Mouse (Mus musculus) inflammation-experienced regulatory T-cells, adult 6 months (primary cell): ENCODE measurements around the gene Pdzd2. TPM values are rescaled to one million over a fixed set of nuclear protein-coding genes. Genes with fewer than 3 reads are reported as not detected.

Experiments
- ATAC-seq: one replicate; pipeline ENCODE4 v1.8.0; 2017
- polyA plus RNA-seq, 3 experiments: library from polyadenylated mRNA; unstranded; fragments of 100-300 nt; shearing (Covaris generic); gene quantifications; one replicate each; pipeline ENCODE4 v1.2.1; 2017

Gene Pdzd2
- polyA plus RNA-seq, 3 experiments from 2014 or later, result 0.34 to 0.46 (median 0.40) TPM

DNA sequence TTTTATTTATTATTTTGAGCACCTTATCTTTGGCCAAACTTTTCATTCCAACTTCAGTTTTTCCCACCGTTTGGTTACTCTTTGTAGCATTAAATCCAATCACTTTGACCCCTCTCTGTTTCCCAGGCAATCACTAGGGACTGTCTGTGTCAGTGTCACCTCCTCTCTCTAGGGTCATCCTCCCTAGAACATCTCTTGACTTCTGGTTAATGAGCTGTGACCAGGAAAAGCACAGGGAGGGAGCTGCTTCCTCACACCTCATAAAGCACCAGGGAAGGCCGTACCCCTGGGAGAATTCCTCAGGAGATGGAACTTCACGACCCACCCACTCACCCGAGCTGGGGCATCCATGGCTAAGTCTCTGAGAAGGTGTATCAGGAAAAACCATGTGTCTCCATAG is 168.6 kb downstream of the Pdzd2 start:
- no peak for ATAC-seq

- no peak for ATAC-seq
Observed at GRCm38 (mm10) chr15:12566637-12567440, 172.9 kb downstream of the Pdzd2 start.

GRCm38 (mm10) chr15:12565281-12565680 is 174.4 kb downstream of the Pdzd2 start:
- no peak for ATAC-seq

DNA sequence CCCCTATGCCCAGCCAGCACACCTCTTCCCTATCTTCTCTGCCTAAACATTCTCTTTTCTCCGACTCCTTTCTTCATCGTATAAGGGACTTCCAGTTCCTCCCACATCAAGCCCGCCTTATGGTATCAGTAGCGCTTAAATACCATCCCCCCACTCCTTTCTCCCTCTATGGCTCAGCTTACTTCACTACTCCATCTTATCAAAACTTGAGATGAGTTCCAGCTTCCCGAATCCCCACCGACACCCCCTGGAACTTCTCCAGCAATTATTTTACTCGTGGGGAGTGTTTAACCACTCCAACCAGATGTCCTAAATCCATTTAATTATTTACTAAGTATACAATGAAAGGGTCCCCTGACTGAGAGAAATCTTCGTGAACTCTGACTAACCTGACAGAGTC is 179.2 kb downstream of the Pdzd2 start:
- no peak for ATAC-seq

- no peak for ATAC-seq
Observed at GRCm38 (mm10) chr15:12557663-12558436, 181.9 kb downstream of the Pdzd2 start.

DNA sequence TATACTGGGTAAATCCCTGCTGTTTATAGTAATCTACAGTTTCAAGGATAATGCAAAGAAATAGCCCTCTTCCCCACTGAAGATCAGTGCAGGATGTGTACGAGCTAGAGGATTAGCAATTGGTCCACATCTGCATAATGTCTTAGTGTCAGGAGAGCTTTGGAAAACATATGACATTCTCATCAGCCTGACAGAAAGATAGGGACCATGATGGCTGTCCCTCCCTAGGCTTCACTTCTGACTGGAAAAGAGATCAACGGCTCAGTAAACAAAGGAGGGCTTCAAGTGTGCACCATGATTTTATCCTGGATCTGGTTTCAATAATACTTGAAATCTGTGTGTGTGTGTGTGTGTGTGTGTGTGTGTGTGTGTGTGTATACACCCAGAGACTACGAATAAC is 186.5 kb downstream of the Pdzd2 start:
- ATAC-seq, result no peak

DNA sequence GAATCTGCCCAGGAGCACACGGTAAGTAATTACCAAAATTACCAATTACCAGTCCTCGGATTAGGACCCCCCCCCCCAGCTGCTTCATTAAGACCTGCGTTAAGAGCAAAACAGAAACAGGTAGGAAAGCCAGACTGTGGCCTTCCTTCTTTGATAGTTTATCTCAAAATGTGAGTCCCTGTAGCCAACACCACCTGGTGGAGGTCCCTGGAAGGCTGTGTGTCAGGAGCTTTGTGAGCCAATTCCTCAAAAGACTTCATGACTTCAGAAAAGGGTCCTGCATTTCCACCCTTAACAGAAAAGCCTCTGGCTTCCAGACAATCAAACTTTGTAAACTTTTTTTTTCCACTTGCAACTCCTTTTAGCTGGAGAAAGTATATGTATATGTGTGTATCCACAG is 188.8 kb downstream of the Pdzd2 start:
- no peak for ATAC-seq

DNA sequence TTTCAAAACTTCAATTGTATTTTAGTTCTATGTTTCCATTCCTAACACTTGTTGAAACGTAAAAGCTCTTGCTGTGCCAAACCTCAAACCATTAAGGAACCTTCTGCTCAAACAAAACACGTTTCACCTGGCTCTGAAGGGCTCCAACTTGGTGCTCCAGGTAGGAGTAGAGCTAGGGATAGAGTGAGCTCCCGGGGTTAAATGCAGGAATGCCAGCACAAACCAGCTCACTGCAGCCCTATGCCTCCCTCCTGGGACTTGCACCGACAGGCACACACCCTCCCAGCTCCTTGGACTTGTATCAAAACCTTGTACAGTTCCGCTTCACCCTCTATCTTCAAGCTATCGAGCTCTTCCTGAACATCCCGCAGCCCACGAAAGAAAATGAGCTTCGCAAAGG is 189.3 kb downstream of the Pdzd2 start:
- ATAC-seq, result no peak

DNA sequence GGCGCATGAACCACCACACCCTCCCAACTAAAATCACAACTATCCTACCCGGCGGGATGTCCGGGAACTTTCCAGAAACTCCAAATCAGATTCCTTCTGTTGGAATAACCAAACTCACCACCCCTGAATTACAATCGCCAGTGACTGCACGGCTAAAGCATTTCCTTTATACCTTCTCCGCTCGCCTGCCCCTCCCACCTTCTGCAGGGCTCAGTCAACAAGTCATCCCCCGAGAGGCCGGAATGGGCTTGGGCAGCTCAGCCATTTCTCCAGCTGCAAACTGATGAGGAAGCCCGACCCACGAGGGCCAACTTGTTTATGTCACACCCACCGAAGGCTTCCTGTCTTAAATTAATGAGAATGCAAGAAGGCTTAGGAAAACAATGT is 189.8 kb downstream of the Pdzd2 start:
- ATAC-seq, result no peak

- ATAC-seq, result no peak
Observed at GRCm38 (mm10) chr15:12549271-12549918, 190.3 kb downstream of the Pdzd2 start.

- no peak for ATAC-seq
Observed at GRCm38 (mm10) chr15:12548696-12549095, 191.0 kb downstream of the Pdzd2 start.

GRCm38 (mm10) chr15:12547640-12548405 is 191.9 kb downstream of the Pdzd2 start:
- ATAC-seq, result no peak

- ATAC-seq, result no peak
Observed at GRCm38 (mm10) chr15:12546781-12547180, 192.9 kb downstream of the Pdzd2 start.

- no peak for ATAC-seq
Observed at GRCm38 (mm10) chr15:12545671-12546070, 194.1 kb downstream of the Pdzd2 start.

DNA sequence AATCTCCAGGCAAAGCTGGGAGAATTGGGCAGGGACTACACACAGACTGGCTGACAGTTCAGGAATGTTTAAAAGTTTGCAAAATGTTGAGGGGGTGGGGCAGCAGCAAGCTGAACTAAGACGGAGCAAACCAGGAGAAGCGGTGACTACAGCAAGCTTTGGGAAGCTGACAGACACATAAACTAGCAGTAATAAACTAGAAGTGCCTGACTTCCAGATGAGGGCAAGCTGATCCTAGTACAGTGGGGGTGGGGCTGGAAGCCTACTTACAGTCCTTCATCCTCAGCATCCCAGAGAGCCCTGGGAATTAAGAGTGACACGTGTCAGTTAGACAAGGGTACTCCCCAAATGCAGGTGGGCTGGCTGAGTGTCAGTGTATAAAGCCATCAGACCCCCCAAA is 194.5 kb downstream of the Pdzd2 start:
- ATAC-seq, result no peak

DNA sequence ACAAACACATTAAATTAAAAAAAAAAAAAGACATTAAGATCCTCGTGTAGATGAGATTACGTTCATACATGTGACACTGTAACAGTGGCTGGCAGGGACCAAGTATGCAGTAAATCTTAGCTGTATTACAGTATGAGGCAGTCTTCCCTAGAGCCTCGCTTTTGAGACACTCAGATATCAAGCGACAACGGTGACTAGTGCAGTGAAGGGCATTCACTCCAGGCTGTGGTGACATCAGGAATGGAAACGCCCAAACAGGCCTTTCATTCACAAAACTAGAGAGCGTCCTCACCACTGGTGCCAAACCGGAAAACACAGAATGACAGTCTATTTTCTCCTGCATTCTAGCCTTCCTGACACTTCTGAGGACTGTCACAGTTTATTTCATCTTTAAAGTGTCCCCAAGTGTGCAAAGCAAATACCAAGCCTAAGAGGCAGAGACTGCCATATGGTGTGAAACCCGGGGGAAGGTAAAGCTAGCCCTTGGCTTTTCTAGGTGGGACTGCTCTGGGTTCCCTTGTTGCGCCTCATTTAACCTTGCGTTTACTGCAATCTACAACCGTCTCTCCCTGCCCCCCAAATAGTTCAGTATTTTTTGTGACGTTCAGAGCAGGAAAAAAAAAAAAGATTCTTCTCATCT is 195.9 kb downstream of the Pdzd2 start:
- ATAC-seq, result no peak

DNA sequence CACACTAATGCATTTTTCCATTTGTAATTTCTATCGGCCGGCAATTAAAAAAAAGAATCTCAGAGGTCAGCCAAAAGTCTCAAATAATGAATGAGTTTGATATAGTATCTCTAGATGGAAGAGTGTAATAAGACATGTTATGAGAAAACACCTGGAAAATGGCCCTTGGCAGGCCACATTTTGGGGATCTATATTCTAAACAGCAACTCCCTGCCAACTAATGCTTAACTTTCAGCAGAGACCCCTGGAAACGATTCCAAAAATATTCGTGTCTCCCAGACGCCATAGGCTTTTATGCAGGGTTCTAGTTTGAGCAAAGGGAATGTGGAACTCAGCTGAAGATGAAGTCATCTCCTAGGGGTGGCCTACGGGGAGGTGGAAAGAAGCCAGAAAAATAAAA is 197.4 kb downstream of the Pdzd2 start:
- ATAC-seq, result no peak

DNA sequence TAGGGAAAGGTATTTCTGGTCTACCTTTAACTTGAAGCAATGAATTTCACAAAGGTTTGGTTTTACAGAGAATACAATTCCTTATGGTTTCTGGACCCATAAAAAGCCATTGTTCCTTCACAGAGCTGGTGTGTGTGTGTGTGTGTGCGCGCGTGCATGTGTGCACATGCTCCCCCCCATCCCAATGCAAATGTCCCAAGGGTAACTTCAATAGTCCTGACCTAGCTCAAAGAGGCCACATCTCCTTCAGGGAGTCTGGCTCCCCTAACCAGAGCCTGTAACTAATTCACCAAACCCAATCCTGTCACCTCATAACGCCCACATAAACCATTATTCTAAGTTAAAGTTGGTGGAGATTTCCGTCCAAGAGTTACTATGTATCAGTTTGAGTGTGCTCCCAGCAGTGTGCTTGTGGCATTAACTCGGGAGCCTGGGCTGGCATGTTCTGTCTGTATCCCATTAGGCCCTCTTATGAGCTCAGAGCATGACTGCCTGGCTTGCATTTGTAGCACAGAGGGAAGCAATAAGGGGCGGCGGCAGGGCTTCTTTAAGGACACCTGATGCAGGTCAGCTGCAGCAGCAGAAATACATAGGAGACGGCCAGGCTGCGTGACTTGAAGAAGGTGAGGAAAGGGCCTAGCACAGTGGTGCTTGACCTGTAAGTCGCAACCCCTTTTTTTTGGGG is 200.0 kb downstream of the Pdzd2 start:
- no peak for ATAC-seq

- ATAC-seq, result no peak
Observed at GRCm38 (mm10) chr15:12533254-12533653, 206.5 kb downstream of the Pdzd2 start.

- ATAC-seq, result no peak
Observed at GRCm38 (mm10) chr15:12532568-12532967, 207.2 kb downstream of the Pdzd2 start.

DNA sequence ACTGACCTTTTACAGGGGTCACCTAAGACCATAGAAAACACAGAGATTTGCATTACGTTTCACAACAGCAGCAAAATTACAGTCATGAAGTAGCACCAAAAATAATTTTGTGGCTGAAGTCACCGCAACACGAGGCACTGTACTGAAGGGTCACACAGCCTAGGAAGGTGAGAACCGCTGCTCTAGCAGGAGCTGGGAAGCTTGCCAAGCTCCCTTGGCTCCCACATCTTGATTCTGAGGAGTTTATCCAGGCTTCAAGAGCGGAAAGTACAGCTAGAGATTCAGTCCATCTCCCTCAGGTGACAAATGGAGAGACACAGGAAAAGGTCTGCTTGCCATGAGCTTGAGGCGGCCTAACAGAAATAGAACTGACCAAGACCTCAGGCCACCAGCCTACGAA is 216.9 kb downstream of the Pdzd2 start:
- ATAC-seq, result no peak

DNA sequence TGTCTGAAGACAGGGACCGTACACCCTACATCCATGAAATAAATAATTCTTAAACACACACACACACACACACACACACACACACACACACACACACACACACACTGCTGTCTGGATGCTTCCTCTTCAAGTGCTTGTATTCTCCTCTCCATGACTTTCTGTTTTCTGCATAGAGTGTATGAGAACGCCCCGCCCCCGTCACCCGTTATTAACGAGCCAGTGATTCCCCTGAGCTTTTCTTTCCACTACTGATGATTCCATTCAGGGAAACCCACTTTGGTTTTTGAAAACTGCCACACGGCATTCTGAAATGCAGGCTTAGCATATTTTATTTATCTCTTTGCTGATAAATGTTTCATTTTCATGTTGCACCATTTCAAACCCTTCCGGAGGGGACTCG is 219.4 kb downstream of the Pdzd2 start:
- no peak for ATAC-seq
